ENCODE assay signal across 14 mouse cellular contexts in the genomic region with DNA sequence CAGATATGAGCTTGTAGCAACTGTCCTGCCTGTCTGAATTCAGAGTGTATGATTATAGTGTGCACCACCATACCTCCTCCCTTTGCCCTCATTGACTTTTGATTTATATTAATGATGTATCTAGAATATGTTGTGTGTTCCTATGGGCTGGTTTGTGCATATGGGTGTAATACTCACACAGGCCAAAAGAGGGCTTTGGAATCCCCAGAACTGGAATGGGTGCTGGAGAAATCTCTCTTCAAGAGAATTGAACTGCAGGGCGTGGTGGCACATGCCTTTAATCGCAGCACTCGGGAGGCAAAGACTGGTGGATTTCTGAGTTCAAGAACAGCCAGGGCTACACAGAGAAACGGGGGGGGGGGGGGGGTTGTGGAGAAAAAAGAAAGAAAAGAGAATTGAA. TPM values are rescaled to one million over a fixed set of nuclear protein-coding genes. Genes with fewer than 3 reads are reported as not detected.
DNase-seq lines count a peak whose midpoint lies in the region; ATAC-seq and TF ChIP-seq lines count a peak whose summit lies in the region.
"Had no signal": no experiment of that assay in that cellular context is flagged by ENCODE, and none has a peak within 500 bp of the region (broad histone marks: within the 10 kb centered on the region; RNA-seq: fewer than 3 reads in every experiment).

No protein-coding gene starts in this region.

- no peak for TF ChIP-seq EP300 in heart, adult 2 months (IDR thresholded peaks at IDR 0.05; ENCODE audit: insufficient read depth, low read depth, low read length)
- TF ChIP-seq EP300 in stomach, postnatal 0 days (optimal IDR thresholded peaks at IDR 0.05): no peak

- H3K27me3 ChIP-seq in heart, adult 2 months (ENCODE audit: control insufficient read depth, insufficient read depth, low read length): no peaks in the 10 kb centered on the region
- H3K27me3 ChIP-seq in heart, embryonic 12.5 days (replicated peaks): no peaks in the 10 kb centered on the region
- H3K27me3 ChIP-seq in midbrain, postnatal 0 days (ENCODE audit: insufficient read depth, low read length): no peaks in the 10 kb centered on the region
- H3K27me3 ChIP-seq in midbrain, embryonic 16.5 days (ENCODE audit: control insufficient read depth, insufficient read depth, low read depth, low read length): no peaks in the 10 kb centered on the region
- no peaks in the 10 kb centered on the region for H3K27me3 ChIP-seq in stomach, postnatal 0 days (ENCODE audit: control insufficient read depth, insufficient read depth, low read length)
- H3K27me3 ChIP-seq: heart, embryonic 13.5 days; midbrain, embryonic 13.5 days had no signal

- intact Hi-C loops in heart, adult 2 months (cut with DNase I): no loop called here

- no peaks in the 10 kb centered on the region for H3K9me3 ChIP-seq in heart, embryonic 12.5 days (replicated peaks)
- H3K9me3 ChIP-seq in midbrain, postnatal 0 days (ENCODE audit: low read length): no peaks in the 10 kb centered on the region
- no peaks in the 10 kb centered on the region for H3K9me3 ChIP-seq in midbrain, embryonic 16.5 days (replicated peaks; ENCODE audit: control insufficient read depth, low read length, poor library complexity, severe bottlenecking)
- no peaks in the 10 kb centered on the region for H3K9me3 ChIP-seq in stomach, postnatal 0 days (ENCODE audit: control insufficient read depth, low read length)
- H3K9me3 ChIP-seq: midbrain, embryonic 13.5 days had no signal

- H3K27ac ChIP-seq in heart, adult 2 months: no peak overlapping the region
- no peak overlapping the region for H3K27ac ChIP-seq in heart, embryonic 12.5 days (ENCODE audit: poor library complexity, severe bottlenecking)
- no peak overlapping the region for H3K27ac ChIP-seq in midbrain, postnatal 0 days (ENCODE audit: low read depth, low read length)
- H3K27ac ChIP-seq in midbrain, embryonic 16.5 days (ENCODE audit: low read length): no peak overlapping the region
- H3K27ac ChIP-seq in stomach, postnatal 0 days (replicated peaks): no peak overlapping the region
- H3K27ac ChIP-seq: embryonic facial prominence, embryonic 10.5 days; heart, embryonic 13.5 days; midbrain, embryonic 13.5 days had no signal

- no peak for TF ChIP-seq POLR2A in heart, adult 2 months (IDR thresholded peaks at IDR 0.05; ENCODE audit: insufficient read depth, low read depth, low read length)

- H3K4me2 ChIP-seq in heart, embryonic 12.5 days: no peak overlapping the region
- no peak overlapping the region for H3K4me2 ChIP-seq in midbrain, postnatal 0 days (ENCODE audit: low read depth, low read length, poor library complexity, severe bottlenecking)
- H3K4me2 ChIP-seq in midbrain, embryonic 16.5 days (ENCODE audit: low read length): no peak overlapping the region
- no peak overlapping the region for H3K4me2 ChIP-seq in stomach, postnatal 0 days (replicated peaks; ENCODE audit: low read depth)
- H3K4me2 ChIP-seq: heart, embryonic 13.5 days; midbrain, embryonic 13.5 days had no signal

- H3K9ac ChIP-seq in heart, adult 2 months (ENCODE audit: low read depth, low read length): no peak overlapping the region
- H3K9ac ChIP-seq in heart, embryonic 12.5 days: no peak overlapping the region
- H3K9ac ChIP-seq in midbrain, postnatal 0 days (replicated peaks; ENCODE audit: low read length, poor library complexity, severe bottlenecking): no peak overlapping the region
- H3K9ac ChIP-seq in midbrain, embryonic 16.5 days (ENCODE audit: low read depth, low read length): no peak overlapping the region
- no peak overlapping the region for H3K9ac ChIP-seq in stomach, postnatal 0 days (ENCODE audit: low read length)
- H3K9ac ChIP-seq: heart, embryonic 13.5 days; midbrain, embryonic 13.5 days had no signal

- peaks cover 4% of the 10 kb centered on the region for H3K36me3 ChIP-seq in heart, adult 2 months (ENCODE audit: control insufficient read depth, insufficient read depth, low read length)
- peaks cover 56% of the 10 kb centered on the region for H3K36me3 ChIP-seq in heart, embryonic 12.5 days
- H3K36me3 ChIP-seq in midbrain, postnatal 0 days (ENCODE audit: insufficient read depth, low read length): peaks cover 11% of the 10 kb centered on the region
- peaks cover 11% of the 10 kb centered on the region for H3K36me3 ChIP-seq in midbrain, embryonic 16.5 days (ENCODE audit: control insufficient read depth, insufficient read depth, low read length)
- H3K36me3 ChIP-seq in stomach, postnatal 0 days (ENCODE audit: control insufficient read depth, insufficient read depth, low read length): peaks cover 14% of the 10 kb centered on the region; the same call in 1 of the 2 replicates

- ATAC-seq in heart, embryonic 12.5 days (ENCODE audit: insufficient number of reproducible peaks, low FRiP score): no peak
- no peak for ATAC-seq in midbrain, postnatal 0 days (ENCODE audit: low FRiP score)
- no peak for ATAC-seq in midbrain, embryonic 16.5 days
- no peak for ATAC-seq in stomach, postnatal 0 days (ENCODE audit: low FRiP score, low TSS enrichment)
- ATAC-seq: forebrain, embryonic 16.5 days; inflammation-experienced regulatory T-cells, adult 6 months; midbrain, embryonic 13.5 days had no signal

- DNase-seq in heart, adult 2 months: no peak
- peak; percentile 28 for DNase-seq in midbrain, postnatal 0 days (ENCODE audit: low spot score)
- peak; percentile 48 for DNase-seq in NIH3T3 (ENCODE audit: low read depth)
- DNase-seq in stomach, postnatal 0 days (ENCODE audit: low spot score): no peak
- no peak for DNase-seq in frontal cortex, postnatal 14 days (ENCODE audit: low spot score in 2 of 2)
- DNase-seq: adrenal gland, adult 8-10 months; lung, adult 18-20 months had no signal

- peak; percentile 50 for TF ChIP-seq CTCF in heart, adult 2 months (IDR thresholded peaks at IDR 0.05)
- peak; percentile 49 for TF ChIP-seq CTCF in midbrain, postnatal 0 days (IDR thresholded peaks at IDR 0.05)
- TF ChIP-seq CTCF in stomach, postnatal 0 days (IDR thresholded peaks at IDR 0.05; ENCODE audit: low read depth): peak; percentile 57

- 79% methylated on average over 4 of the region's 4 CpGs for WGBS in heart, adult 2 months
- WGBS in heart, embryonic 12.5 days: 81% methylated on average over 4 of the region's 4 CpGs
- 79% methylated on average over 4 of the region's 4 CpGs for WGBS in midbrain, postnatal 0 days
- 82% methylated on average over 4 of the region's 4 CpGs for WGBS in midbrain, embryonic 16.5 days
- WGBS in stomach, postnatal 0 days: 77% methylated on average over 4 of the region's 4 CpGs

- no peaks in the 10 kb centered on the region for H3K79me2 ChIP-seq in heart, adult 2 months (replicated peaks; ENCODE audit: control insufficient read depth, insufficient read depth, low read length)

- H3K4me3 ChIP-seq in heart, adult 2 months: no peak overlapping the region
- no peak overlapping the region for H3K4me3 ChIP-seq in heart, embryonic 12.5 days
- H3K4me3 ChIP-seq in midbrain, postnatal 0 days (ENCODE audit: low read depth, low read length): no peak overlapping the region
- no peak overlapping the region for H3K4me3 ChIP-seq in midbrain, embryonic 16.5 days (ENCODE audit: low read depth, low read length)
- H3K4me3 ChIP-seq in stomach, postnatal 0 days (ENCODE audit: low read depth, low read length): no peak overlapping the region
- H3K4me3 ChIP-seq: embryonic facial prominence, embryonic 10.5 days; heart, embryonic 13.5 days; midbrain, embryonic 13.5 days had no signal

- H3K4me1 ChIP-seq in heart, adult 2 months (ENCODE audit: control insufficient read depth, insufficient read depth, low read length): peaks cover 3% of the 10 kb centered on the region
- no peaks in the 10 kb centered on the region for H3K4me1 ChIP-seq in heart, embryonic 12.5 days (replicated peaks)
- no peaks in the 10 kb centered on the region for H3K4me1 ChIP-seq in midbrain, postnatal 0 days (ENCODE audit: insufficient read depth, low read length)
- no peaks in the 10 kb centered on the region for H3K4me1 ChIP-seq in midbrain, embryonic 16.5 days (ENCODE audit: control insufficient read depth, insufficient read depth, low read length)
- no peaks in the 10 kb centered on the region for H3K4me1 ChIP-seq in stomach, postnatal 0 days (replicated peaks; ENCODE audit: control insufficient read depth, insufficient read depth)
- H3K4me1 ChIP-seq: embryonic facial prominence, embryonic 10.5 days; heart, embryonic 13.5 days; midbrain, embryonic 13.5 days had no signal

RNA-seq across cellular contexts. Expression of gene Tor3a, which starts 47.4 kb away (rescaled TPM):
- 10 to 100 TPM in 1 of 2 experiments, 1 to 10 TPM in 1; 8.3 to 11.6 TPM for total RNA-seq in heart, adult 2 months (2021)
- 8.9 and 11.8 TPM in 2 replicates for polyA plus RNA-seq in heart, adult 2 months (2012; rRNA removed)
- 4.5 and 5.4 TPM in 2 replicates for polyA plus RNA-seq in heart, embryonic 12.5 days (2016; fragmentation: Nextera tagmentation; extraction: Ambion mirVana)
- total RNA-seq in midbrain, postnatal 0 days (2014; rRNA removed): 2.6 and 3.3 TPM in 2 replicates
- 3.1 and 3.5 TPM in 2 replicates for polyA plus RNA-seq in midbrain, postnatal 0 days (2015; fragmentation: Nextera tagmentation; extraction: Ambion mirVana)
- polyA plus RNA-seq in midbrain, embryonic 16.5 days (2015; fragmentation: Nextera tagmentation; extraction: Ambion mirVana): 2.9 and 3.1 TPM in 2 replicates
- polyA plus RNA-seq in stomach, postnatal 0 days (2015; fragmentation: Nextera tagmentation; extraction: Ambion mirVana): 16.8 and 17.1 TPM in 2 replicates

Comparison
In these comparisons a context has a peak if more than half of its experiments do, and no peak if none do; other contexts are left out.
1. DNase-seq: peak in midbrain, postnatal 0 days (single experiment) and NIH3T3 (single experiment); none in heart, adult 2 months (0 of 2), stomach, postnatal 0 days (single experiment) and frontal cortex, postnatal 14 days (0 of 2).
2. Peak in every context shown above with its lines, with median percentiles within 50 percentile points of each other: CTCF ChIP-seq.